Mouse (Mus musculus) liver, embryonic 14.5 days (tissue): ENCODE measurements around the gene Coa3. TPM values are rescaled to one million over a fixed set of nuclear protein-coding genes. Genes with fewer than 3 reads are reported as not detected.

Source experiments
- ATAC-seq: fragments of 200-750 bp; cut with Nextera tagmentation; 2 replicates; pipeline ENCODE4 v1.8.0; 2017; ENCODE audit warnings: moderate number of reproducible peaks, mild to moderate bottlenecking, moderate library complexity; ENCODE audit not compliant: insufficient read depth
- DNase-seq, 3 experiments: peaks; one replicate each; pipeline ENCODE4 v3.0.0-alpha.2; 2012 to 2013; ENCODE audit warnings: low read depth in 3 of 3, low spot score in 3 of 3
- H3K27ac ChIP-seq: fragments of 300-500 bp; sonication (generic); 2 replicates; pipeline ENCODE4 v1.5.1; 2014; ENCODE audit warnings: moderate library complexity, mild to moderate bottlenecking, control low read depth, inconsistent platforms
- H3K27me3 ChIP-seq: fragments of 300-500 bp; sonication (generic); 2 replicates; pipeline ENCODE4 v1.6.1; 2014; ENCODE audit warnings: mild to moderate bottlenecking, low read length, moderate library complexity; ENCODE audit not compliant: control insufficient read depth, insufficient read depth
- H3K36me3 ChIP-seq: fragments of 300-500 bp; sonication (generic); replicated peaks from 2 replicates; pipeline ENCODE4 v1.6.1; 2014; ENCODE audit warnings: low read depth; ENCODE audit not compliant: control insufficient read depth, insufficient read depth
- H3K4me1 ChIP-seq, 2 experiments: fragments of 200-500 bp in 1 of 2; fragments of 300-500 bp in 1 of 2; sonication (generic) in 1 of 2; replicated peaks; 2 replicates each; pipeline ENCODE4 v1.6.1; 2012 to 2014; ENCODE audit warnings: antibody characterized with exemption in 1 of 2, inconsistent platforms in 1 of 2, low read length in 1 of 2; ENCODE audit not compliant: control insufficient read depth in 2 of 2, insufficient read depth in 2 of 2
- H3K4me2 ChIP-seq: fragments of 300-500 bp; sonication (generic); 2 replicates; pipeline ENCODE4 v1.6.1; 2014; ENCODE audit warnings: low read depth, mild to moderate bottlenecking, control low read depth, moderate library complexity
- H3K4me3 ChIP-seq, 2 experiments: fragments of 200-500 bp in 1 of 2; fragments of 300-500 bp in 1 of 2; sonication (generic) in 1 of 2; 2 replicates each; pipeline ENCODE4 v1.5.1; 2012 to 2014; ENCODE audit warnings: low read depth in 2 of 2, low read length in 2 of 2, mild to moderate bottlenecking in 2 of 2, control low read depth in 1 of 2, inconsistent platforms in 1 of 2, moderate library complexity in 1 of 2; ENCODE audit not compliant: insufficient read depth in 1 of 2
- H3K9ac ChIP-seq: fragments of 300-500 bp; sonication (generic); replicated peaks from 2 replicates; pipeline ENCODE4 v1.6.1; 2014; ENCODE audit warnings: mild to moderate bottlenecking, control low read depth, moderate library complexity
- H3K9me3 ChIP-seq: fragments of 300-500 bp; sonication (generic); 2 replicates; pipeline ENCODE4 v1.6.1; 2016; ENCODE audit warnings: low read length, mixed read lengths; ENCODE audit not compliant: control insufficient read depth
- CTCF ChIP-seq: IDR thresholded peaks from 2 replicates; pipeline ENCODE4 v1.5.1; 2016; ENCODE audit warnings: antibody characterized with exemption, low read depth, control low read depth
- EP300 ChIP-seq: IDR thresholded peaks from 2 replicates; pipeline ENCODE4 v1.6.1; 2016; ENCODE audit warnings: antibody characterized with exemption, low read depth
- WGBS: fragments of 180-500 bp; shearing (Covaris S2); extraction: QIAGEN DNeasy Blood & Tissue Kit; methylation state at CpG from one replicate; pipeline ENCODE4 v1.1.7; 2014; ENCODE audit not compliant: insufficient replicate concordance; 5-methylcytosine and 5-hydroxymethylcytosine counted together
- polyA plus RNA-seq, 2 experiments: library from polyadenylated mRNA; depleted of rRNA in 1 of 2; stranded (reverse) in 1 of 2; unstranded in 1 of 2; fragments of >200 nt; fragmentation: Nextera tagmentation in 1 of 2; extraction: Ambion mirVana in 1 of 2; gene quantifications; 2 replicates each; pipeline versions ENCODE4 v1.2.1 to v1.2.3; 2012 to 2014

Coa3 gene
- polyA plus RNA-seq, 2 experiments, result 58.7 to 109 TPM

GRCm38 (mm10) chr11:101264954-101265471, 13.9 kb downstream of the Coa3 start:
- H3K4me2 ChIP-seq, result no peak overlapping the region
- WGBS, result 11% methylated on average over 31 of the region's 31 CpGs
- H3K27me3 ChIP-seq, result peaks cover 48% of the 10 kb centered on the region
- no peaks in the 10 kb centered on the region for H3K9me3 ChIP-seq
- H3K4me3 ChIP-seq, result no peak overlapping the region
- TF ChIP-seq EP300, result no peak
- no peak for TF ChIP-seq CTCF
- H3K9ac ChIP-seq, result no peak overlapping the region
- H3K36me3 ChIP-seq, result no peaks in the 10 kb centered on the region
- ATAC-seq (no peak), DNase-seq (no peak)
- H3K27ac ChIP-seq, result no peak overlapping the region
- H3K4me1 ChIP-seq, result peaks cover 10 to 20% of the 10 kb centered on the region in 2 experiments

GRCm38 (mm10) chr11:101263989-101264280, 15.0 kb downstream of the Coa3 start:
- no peak overlapping the region for H3K4me2 ChIP-seq
- peaks cover 48% of the 10 kb centered on the region for H3K27me3 ChIP-seq
- no peak overlapping the region for H3K4me3 ChIP-seq
- H3K27ac ChIP-seq, result no peak overlapping the region
- DNase-seq (no peak), ATAC-seq (no peak)
- WGBS, result 40% methylated on average over 3 of the region's 3 CpGs
- no peaks in the 10 kb centered on the region; the same call in 1 of the 2 replicates for H3K36me3 ChIP-seq
- TF ChIP-seq EP300 (no peak), CTCF (no peak)
- H3K9me3 ChIP-seq, result no peaks in the 10 kb centered on the region
- H3K9ac ChIP-seq, result no peak overlapping the region
- peaks cover 14 to 22% of the 10 kb centered on the region in 2 experiments for H3K4me1 ChIP-seq

- H3K4me1 ChIP-seq, result peaks cover 20 to 25% of the 10 kb centered on the region in 2 experiments
- H3K9ac ChIP-seq, result no peak overlapping the region
- DNase-seq, result no peak
- TF ChIP-seq CTCF (no peak), EP300 (no peak)
- H3K36me3 ChIP-seq, result no peaks in the 10 kb centered on the region; the same call in 1 of the 2 replicates
- H3K9me3 ChIP-seq, result no peaks in the 10 kb centered on the region
- no peak overlapping the region for H3K27ac ChIP-seq
- H3K4me3 ChIP-seq, result no peak overlapping the region
- WGBS, result 14% methylated on average over 32 of the region's 32 CpGs
- H3K27me3 ChIP-seq, result peaks cover 48% of the 10 kb centered on the region
- ATAC-seq, result no peak
- peak overlapping the region; percentile 97; the same call in 1 of the 2 replicates for H3K4me2 ChIP-seq
Measured at GRCm38 (mm10) chr11:101263138-101263988, 15.6 kb downstream of the Coa3 start.

GRCm38 (mm10) chr11:101262272-101262967, 16.5 kb downstream of the Coa3 start:
- DNase-seq, result no peak
- Histone ChIP-seq H3K4me1 (peaks cover 20 to 28% of the 10 kb centered on the region in 2 experiments), H3K9ac (peak overlapping the region; percentile 36; the same call in 1 of the 2 replicates), H3K27ac (no peak overlapping the region), H3K4me2 (peak overlapping the region; percentile 97), H3K9me3 (no peaks in the 10 kb centered on the region), H3K4me3 (peak overlapping the region; percentile 64 to 76), H3K36me3 (peaks cover 3% of the 10 kb centered on the region), H3K27me3 (peaks cover 48% of the 10 kb centered on the region)
- TF ChIP-seq EP300 (no peak), CTCF (0 out of 2 replicates have a peak, but pooled peaks have one; percentile 15)
- no peak for ATAC-seq
- 5% methylated on average over 24 of the region's 24 CpGs for WGBS

- ATAC-seq (no peak), DNase-seq (no peak)
- no peaks in the 10 kb centered on the region for H3K9me3 ChIP-seq
- H3K27me3 ChIP-seq, result peaks cover 40% of the 10 kb centered on the region
- peak overlapping the region; percentile 88 for H3K9ac ChIP-seq
- H3K27ac ChIP-seq, result peak overlapping the region; percentile 72
- peaks cover 20 to 28% of the 10 kb centered on the region in 2 experiments for H3K4me1 ChIP-seq
- H3K4me3 ChIP-seq, result peak overlapping the region; percentile 64 to 76
- peaks cover 3% of the 10 kb centered on the region for H3K36me3 ChIP-seq
- TF ChIP-seq EP300, result no peak
- no peak for TF ChIP-seq CTCF
- peak overlapping the region; percentile 97 for H3K4me2 ChIP-seq
- WGBS, result under 1% methylated on average over 30 of the region's 30 CpGs
Measured at GRCm38 (mm10) chr11:101260826-101261380, 18.0 kb downstream of the Coa3 start.
